12 mouse cellular contexts compared by ENCODE assay signal in genomic region chr11:46025962-46026392, GRCm38 (mm10). TPM values are rescaled to one million over a fixed set of nuclear protein-coding genes. Genes with fewer than 3 reads are reported as not detected.
DNase-seq lines count a peak whose midpoint lies in the region; ATAC-seq lines count a peak whose summit lies in the region.
"Had no signal": no experiment of that assay in that cellular context is flagged by ENCODE, and none has a peak within 500 bp of the region (broad histone marks: within the 10 kb centered on the region; RNA-seq: fewer than 3 reads in every experiment).

No protein-coding gene starts in this region.

- H3K4me1 ChIP-seq in neural tube, embryonic 11.5 days (ENCODE audit: control insufficient read depth, insufficient read depth, low read length), result no peaks in the 10 kb centered on the region
- peaks cover 9% of the 10 kb centered on the region; the same call in 1 of the 2 replicates for H3K4me1 ChIP-seq in neural tube, embryonic 15.5 days
- peaks cover 9% of the 10 kb centered on the region; the same call in 1 of the 2 replicates for H3K4me1 ChIP-seq in limb, embryonic 15.5 days
- H3K4me1 ChIP-seq: midbrain, embryonic 12.5 days had no signal

- H3K27me3 ChIP-seq in neural tube, embryonic 11.5 days (ENCODE audit: control insufficient read depth, insufficient read depth, low read length), result no peaks in the 10 kb centered on the region
- no peaks in the 10 kb centered on the region for H3K27me3 ChIP-seq in neural tube, embryonic 15.5 days (replicated peaks)
- H3K27me3 ChIP-seq in limb, embryonic 15.5 days, result no peaks in the 10 kb centered on the region
- H3K27me3 ChIP-seq: midbrain, embryonic 12.5 days had no signal

- no peaks in the 10 kb centered on the region for H3K9me3 ChIP-seq in neural tube, embryonic 11.5 days (ENCODE audit: control insufficient read depth, low read length)
- no peaks in the 10 kb centered on the region for H3K9me3 ChIP-seq in neural tube, embryonic 15.5 days (replicated peaks)
- no peaks in the 10 kb centered on the region for H3K9me3 ChIP-seq in limb, embryonic 15.5 days
- H3K9me3 ChIP-seq: midbrain, embryonic 12.5 days had no signal

- H3K4me3 ChIP-seq in neural tube, embryonic 11.5 days (ENCODE audit: low read depth, low read length), result no peak overlapping the region
- H3K4me3 ChIP-seq in neural tube, embryonic 15.5 days (replicated peaks), result no peak overlapping the region
- no peak overlapping the region for H3K4me3 ChIP-seq in limb, embryonic 15.5 days
- H3K4me3 ChIP-seq: layer of hippocampus, adult 2 months; midbrain, embryonic 12.5 days had no signal

- no peaks in the 10 kb centered on the region for H3K36me3 ChIP-seq in neural tube, embryonic 11.5 days (ENCODE audit: control insufficient read depth, insufficient read depth, low read length)
- H3K36me3 ChIP-seq in neural tube, embryonic 15.5 days, result no peaks in the 10 kb centered on the region
- H3K36me3 ChIP-seq in limb, embryonic 15.5 days, result no peaks in the 10 kb centered on the region
- H3K36me3 ChIP-seq: midbrain, embryonic 12.5 days had no signal

- ATAC-seq in neural tube, embryonic 11.5 days (ENCODE audit: insufficient read depth, low FRiP score, low TSS enrichment), result no peak
- ATAC-seq in neural tube, embryonic 15.5 days (ENCODE audit: low FRiP score), result no peak
- peak; percentile 64 for ATAC-seq in limb, embryonic 15.5 days (ENCODE audit: insufficient number of reproducible peaks, low FRiP score, low TSS enrichment, low read depth)
- no peak for ATAC-seq in cerebellum, adult (ENCODE audit: insufficient number of reproducible peaks, low FRiP score, low TSS enrichment)

- DNase-seq in cerebellum, postnatal 14 days, result peak; percentile 57 to 75
- no peak for DNase-seq in cerebellum, adult 8-10 months
- peak; percentile 24 for DNase-seq in neural tube, embryonic 11.5 days (ENCODE audit: low spot score)
- DNase-seq in thymus, postnatal 14 days, result no peak
- no peak for DNase-seq in c-Kit-positive CD71-positive TER-119-positive erythroid progenitor cells, embryonic 14.5 days (ENCODE audit: low spot score)
- DNase-seq: adrenal gland, postnatal 25 days; spleen, adult 18-20 months had no signal

- H3K27ac ChIP-seq in neural tube, embryonic 11.5 days (ENCODE audit: low read depth, low read length), result no peak overlapping the region
- H3K27ac ChIP-seq in neural tube, embryonic 15.5 days (replicated peaks), result no peak overlapping the region
- 0 out of 2 replicates have a peak overlapping the region, but pooled peaks have one; percentile 2 for H3K27ac ChIP-seq in limb, embryonic 15.5 days
- H3K27ac ChIP-seq: layer of hippocampus, adult 2 months; midbrain, embryonic 12.5 days had no signal

- H3K4me2 ChIP-seq in neural tube, embryonic 11.5 days (ENCODE audit: low read depth), result no peak overlapping the region
- no peak overlapping the region for H3K4me2 ChIP-seq in neural tube, embryonic 15.5 days
- H3K4me2 ChIP-seq in limb, embryonic 15.5 days, result no peak overlapping the region
- H3K4me2 ChIP-seq: midbrain, embryonic 12.5 days had no signal

- H3K9ac ChIP-seq in neural tube, embryonic 11.5 days (ENCODE audit: low read length), result no peak overlapping the region
- no peak overlapping the region for H3K9ac ChIP-seq in neural tube, embryonic 15.5 days (replicated peaks)
- no peak overlapping the region for H3K9ac ChIP-seq in limb, embryonic 15.5 days
- H3K9ac ChIP-seq: midbrain, embryonic 12.5 days had no signal

- 49% methylated on average over 7 of the region's 7 CpGs for WGBS in neural tube, embryonic 11.5 days
- 63% methylated on average over 7 of the region's 7 CpGs for WGBS in neural tube, embryonic 15.5 days
- WGBS in limb, embryonic 15.5 days, result 41% methylated on average over 7 of the region's 7 CpGs

RNA-seq across cellular contexts. Expression of gene Gm12166, which starts 26.1 kb away (rescaled TPM):
- polyA plus RNA-seq in neural tube, embryonic 11.5 days (2014; fragmentation: Nextera tagmentation; extraction: Ambion mirVana), result 3.3 TPM in 2 replicates
- 4.5 and 6.6 TPM in 2 replicates for polyA plus RNA-seq in neural tube, embryonic 15.5 days (2015; fragmentation: Nextera tagmentation; extraction: Ambion mirVana)
- polyA plus RNA-seq in limb, embryonic 15.5 days (2015; fragmentation: Nextera tagmentation; extraction: Ambion mirVana), result 2.8 and 3.3 TPM in 2 replicates

RNA-seq across cellular contexts. Expression of gene Adam19, which starts 29.8 kb away (rescaled TPM):
- 17.7 and 20.0 TPM in 2 replicates for polyA plus RNA-seq in neural tube, embryonic 11.5 days (2014; fragmentation: Nextera tagmentation; extraction: Ambion mirVana)
- polyA plus RNA-seq in neural tube, embryonic 15.5 days (2015; fragmentation: Nextera tagmentation; extraction: Ambion mirVana), result 13.7 and 16.8 TPM in 2 replicates
- 12.1 and 12.2 TPM in 2 replicates for polyA plus RNA-seq in limb, embryonic 15.5 days (2015; fragmentation: Nextera tagmentation; extraction: Ambion mirVana)

RNA-seq across cellular contexts. Expression of gene Sox30, which starts 45.9 kb away (rescaled TPM):
- polyA plus RNA-seq in neural tube, embryonic 11.5 days (2014; fragmentation: Nextera tagmentation; extraction: Ambion mirVana), result 0.09 and 0.26 TPM in 2 replicates
- polyA plus RNA-seq in neural tube, embryonic 15.5 days (2015; fragmentation: Nextera tagmentation; extraction: Ambion mirVana), result 0.12 and 0.27 TPM in 2 replicates
- 0.24 and 0.28 TPM in 2 replicates for polyA plus RNA-seq in limb, embryonic 15.5 days (2015; fragmentation: Nextera tagmentation; extraction: Ambion mirVana)

Comparison
In these comparisons a context has a peak if more than half of its experiments do, and no peak if none do; other contexts are left out.
1. DNase-seq: peak in cerebellum, postnatal 14 days (2 of 2) and neural tube, embryonic 11.5 days (single experiment); none in cerebellum, adult 8-10 months (single experiment), thymus, postnatal 14 days (single experiment) and c-Kit-positive CD71-positive TER-119-positive erythroid progenitor cells, embryonic 14.5 days (single experiment).